Mouse (Mus musculus): ENCODE measurements at regions not wholly inside any gene's neighbourhood (a gene's known extent, or its start where the extent isn't known, plus 50 kb on each side); places are given as distances from the start of the nearest gene placed in this dataset.

GRCm38 (mm10) chr3:41317170-41317569, 234.3 kb upstream of the Pgrmc2 start:
- TF ChIP-seq CTCF (IDR thresholded peaks at IDR 0.05; ENCODE audit: insufficient read depth, low read depth, low read length): no peak
- TF ChIP-seq POLR2A (IDR thresholded peaks at IDR 0.05; ENCODE audit: insufficient read depth, low read depth, low read length): no peak
